In genomic region chr12:54876879-54877278, GRCm38 (mm10) we compare ENCODE assay signal across 25 mouse cellular contexts. TPM values are rescaled to one million over a fixed set of nuclear protein-coding genes. Genes with fewer than 3 reads are reported as not detected.
DNase-seq lines count a peak whose midpoint lies in the region; ATAC-seq and TF ChIP-seq lines count a peak whose summit lies in the region.
"Had no signal": no experiment of that assay in that cellular context is flagged by ENCODE, and none has a peak within 500 bp of the region (broad histone marks: within the 10 kb centered on the region; RNA-seq: fewer than 3 reads in every experiment).

No protein-coding gene starts in this region.

- no peak for TF ChIP-seq CTCF in kidney, postnatal 0 days (IDR thresholded peaks at IDR 0.05; ENCODE audit: low read depth)
- no peak for TF ChIP-seq CTCF in MEL (IDR thresholded peaks at IDR 0.05 in 2 of 3, conservative IDR thresholded peaks at IDR 0.05 in 1 of 3; ENCODE audit: control insufficient read depth in 1 of 3, insufficient read depth in 1 of 3, low read depth in 2 of 3, low read length in 3 of 3, poor library complexity in 1 of 3, severe bottlenecking in 1 of 3)

- no peak overlapping the region for H3K4me2 ChIP-seq in kidney, postnatal 0 days (ENCODE audit: low read length)
- H3K4me2 ChIP-seq: forebrain, embryonic 13.5 days; heart, embryonic 11.5 days; hindbrain, embryonic 15.5 days had no signal

- no peak overlapping the region for H3K9ac ChIP-seq in kidney, postnatal 0 days (ENCODE audit: low read depth, low read length)
- no peak overlapping the region for H3K9ac ChIP-seq in MEL (ENCODE audit: control insufficient read depth, low read depth, low read length, poor library complexity, severe bottlenecking)
- H3K9ac ChIP-seq: forebrain, embryonic 13.5 days; forebrain, postnatal 0 days; hindbrain, embryonic 15.5 days had no signal

- TF ChIP-seq EP300 in MEL (IDR thresholded peaks at IDR 0.05; ENCODE audit: low read depth in 1 of 2, low read length in 2 of 2) = peak; percentile 72 to 74

- H3K27ac ChIP-seq in kidney, postnatal 0 days = no peak overlapping the region
- H3K27ac ChIP-seq in MEL (ENCODE audit: control insufficient read depth, low read depth, low read length) = no peak overlapping the region
- H3K27ac ChIP-seq: forebrain, embryonic 13.5 days; hindbrain, embryonic 15.5 days had no signal

- no peak for TF ChIP-seq POLR2A in MEL (IDR thresholded peaks at IDR 0.05; ENCODE audit: control insufficient read depth in 1 of 2, insufficient read depth in 1 of 2, low read depth in 1 of 2, low read length in 2 of 2, poor library complexity in 1 of 2)

- no peaks in the 10 kb centered on the region for H3K4me1 ChIP-seq in kidney, postnatal 0 days (replicated peaks; ENCODE audit: insufficient read depth, low read length)
- peaks cover 0 to 5% of the 10 kb centered on the region in 2 experiments; a peak in 2 of 4 replicates for H3K4me1 ChIP-seq in MEL (ENCODE audit: control insufficient read depth in 1 of 2, insufficient read depth in 2 of 2, low read length in 2 of 2)
- H3K4me1 ChIP-seq: forebrain, embryonic 13.5 days; hindbrain, embryonic 15.5 days had no signal

- H3K36me3 ChIP-seq in kidney, postnatal 0 days (ENCODE audit: insufficient read depth, low read length) = no peaks in the 10 kb centered on the region
- peaks cover 0 to 4% of the 10 kb centered on the region in 2 experiments; a peak in 2 of 4 replicates for H3K36me3 ChIP-seq in MEL (ENCODE audit: control insufficient read depth in 1 of 2, insufficient read depth in 2 of 2, low read length in 2 of 2)
- H3K36me3 ChIP-seq: G1E; hindbrain, embryonic 15.5 days had no signal

- H3K79me2 ChIP-seq in MEL (ENCODE audit: control insufficient read depth, insufficient read depth, low read length, poor library complexity) = no peaks in the 10 kb centered on the region

- no peaks in the 10 kb centered on the region for H3K9me3 ChIP-seq in kidney, postnatal 0 days (replicated peaks; ENCODE audit: low read length)
- H3K9me3 ChIP-seq in MEL (replicated peaks; ENCODE audit: insufficient read depth, low read length) = no peaks in the 10 kb centered on the region
- H3K9me3 ChIP-seq: forebrain, embryonic 13.5 days; G1E; hindbrain, embryonic 15.5 days had no signal

- 26% methylated on average over 5 of the region's 5 CpGs for WGBS in kidney, postnatal 0 days

- H3K4me3 ChIP-seq in kidney, postnatal 0 days (replicated peaks; ENCODE audit: low read depth, low read length) = no peak overlapping the region
- no peak overlapping the region for H3K4me3 ChIP-seq in MEL (ENCODE audit: control insufficient read depth in 1 of 2, insufficient read depth in 1 of 2, low read depth in 2 of 2, low read length in 2 of 2)
- H3K4me3 ChIP-seq: forebrain, embryonic 13.5 days; hindbrain, embryonic 15.5 days had no signal

- TF ChIP-seq RAD21 in MEL (IDR thresholded peaks at IDR 0.05; ENCODE audit: low read depth, low read length) = no peak

- no peak for ATAC-seq in kidney, postnatal 0 days (replicated peaks; ENCODE audit: low FRiP score, low read depth)
- ATAC-seq: activated CD4-positive, CD25-positive, alpha-beta regulatory T cell, adult 4 months; CD4-positive, CD25-positive, alpha-beta regulatory T cell, adult 4 months; forebrain, embryonic 13.5 days; forebrain, postnatal 0 days; intestine, embryonic 16.5 days; Patski had no signal

- peak; percentile 64 for DNase-seq in heart, adult 11 months
- no peak for DNase-seq in heart, adult 8-10 months (ENCODE audit: low spot score)
- peak; percentile 28 for DNase-seq in kidney, postnatal 0 days (ENCODE audit: low spot score)
- DNase-seq in kidney, adult 9 months = no peak
- DNase-seq in 416B (ENCODE audit: low read depth) (peak; percentile 19), MEL (ENCODE audit: low read depth, low spot score) (peak; percentile 79)
- DNase-seq in spleen, postnatal 4 days (ENCODE audit: low spot score in 2 of 2) = no peak
- no peak for DNase-seq in retina, embryonic 14.5 days (ENCODE audit: low spot score)
- DNase-seq: adrenal gland, postnatal 14 days; B cell, adult 2 months; cerebellum, adult 18-20 months; cerebellum, adult 9-11 months; cerebellum, postnatal 36 days; forebrain, postnatal 0 days; gastrocnemius, postnatal 36 days; heart, adult 18-20 months; heart, postnatal 14 days had no signal

- no peaks in the 10 kb centered on the region for H3K27me3 ChIP-seq in kidney, postnatal 0 days (ENCODE audit: insufficient read depth, low read length)
- no peaks in the 10 kb centered on the region for H3K27me3 ChIP-seq in MEL (ENCODE audit: control insufficient read depth in 1 of 2, insufficient read depth in 2 of 2, low read length in 2 of 2)
- H3K27me3 ChIP-seq: forebrain, embryonic 13.5 days; hindbrain, embryonic 15.5 days; Patski had no signal

TF ChIP-seq in MEL, 35 proteins besides CTCF, POLR2A, EP300 and RAD21:
- TF ChIP-seq ETS1 (IDR thresholded peaks at IDR 0.05; ENCODE audit: low read depth, low read length) (peak; percentile 52; the same call in 1 of the 2 replicates), TCF12 (IDR thresholded peaks at IDR 0.05; ENCODE audit: low read depth, low read length) (peak; percentile 81), ZNF384 (IDR thresholded peaks at IDR 0.05; ENCODE audit: low read depth, low read length) (no peak), SIN3A (IDR thresholded peaks at IDR 0.05; ENCODE audit: low read length) (no peak), BHLHE40 (IDR thresholded peaks at IDR 0.05; ENCODE audit: borderline replicate concordance, low read depth, low read length) (no peak), MEF2A (IDR thresholded peaks at IDR 0.05; ENCODE audit: extremely low read depth, insufficient replicate concordance, low read depth, low read length, poor library complexity, severe bottlenecking) (no peak), KAT2A (conservative IDR thresholded peaks at IDR 0.05; ENCODE audit: low read depth, low read length) (no peak), ZKSCAN1 (IDR thresholded peaks at IDR 0.05; ENCODE audit: low read depth, low read length) (no peak), POLR2AphosphoS5 (IDR thresholded peaks at IDR 0.05; ENCODE audit: borderline replicate concordance, low read depth, low read length) (no peak), TBP (IDR thresholded peaks at IDR 0.05; ENCODE audit: low read depth, low read length) (peak; percentile 60), HCFC1 (IDR thresholded peaks at IDR 0.05; ENCODE audit: low read depth, low read length) (no peak), TAL1 (IDR thresholded peaks at IDR 0.05; ENCODE audit: low read length) (peak; percentile 60), UBTF (IDR thresholded peaks at IDR 0.05; ENCODE audit: borderline replicate concordance, insufficient read depth, low read depth, low read length) (no peak), CHD1 (IDR thresholded peaks at IDR 0.05; ENCODE audit: low read depth, low read length) (no peak), GATA1 (IDR thresholded peaks at IDR 0.05; ENCODE audit: low read depth, low read length) (peak; percentile 52), ZC3H11A (IDR thresholded peaks at IDR 0.05; ENCODE audit: low read depth, low read length) (no peak), NELFE (IDR thresholded peaks at IDR 0.05; ENCODE audit: low read depth, low read length) (no peak), RCOR1 (IDR thresholded peaks at IDR 0.05; ENCODE audit: low read depth, low read length) (peak; percentile 29; the same call in 1 of the 2 replicates), POLR2AphosphoS2 (IDR thresholded peaks at IDR 0.05; ENCODE audit: low read length) (no peak)
TF ChIP-seq in MEL: peak in this region for 6.

RNA-seq across cellular contexts. Expression of gene Cfl2, which starts 14.2 kb away (rescaled TPM):
- 100 to 1,000 TPM; 390 to 423 (median 413) TPM for total RNA-seq in heart, adult 8-10 months (2022)
- 162 and 163 TPM in 2 replicates for polyA plus RNA-seq in kidney, postnatal 0 days (2015; fragmentation: Nextera tagmentation; extraction: Ambion mirVana)
- total RNA-seq in MEL (2012; rRNA removed) = 5.3 and 5.7 TPM in 2 replicates
- 1 to 10 TPM in 1 of 2 experiments, not detected in 1; 8.8 TPM for polyA plus RNA-seq in MEL (2012; ENCODE audit: insufficient read depth in 1 of 2, insufficient read length in 2 of 2, low read depth in 1 of 2, low replicate concordance in 2 of 2, missing spikeins in 1 of 2)

Comparison
In these comparisons a context has a peak if more than half of its experiments do, and no peak if none do; other contexts are left out.
1. DNase-seq: peak in heart, adult 11 months (single experiment), kidney, postnatal 0 days (single experiment), 416B (single experiment) and MEL (single experiment); none in heart, adult 8-10 months (single experiment), kidney, adult 9 months (single experiment), spleen, postnatal 4 days (0 of 2) and retina, embryonic 14.5 days (single experiment).
2. RNA of gene Cfl2, which starts 14.2 kb away (total RNA-seq): 390 to 423 TPM in heart, adult 8-10 months; 5.3 to 5.7 TPM in MEL; every median in the first group is over 10 times any median in the second.